Mouse (Mus musculus): ENCODE measurements at regions not wholly inside any gene's neighbourhood (a gene's known extent, or its start where the extent isn't known, plus 50 kb on each side); places are given as distances from the start of the nearest gene placed in this dataset.
A peak's percentile ranks its signal among the peaks of the same experiment; 100 is the strongest.
"Not testable (repeated sequence)": the region's sequence is repeated elsewhere in the genome, so short reads cannot be mapped to it uniquely, and the experiment has no call there.

DNA sequence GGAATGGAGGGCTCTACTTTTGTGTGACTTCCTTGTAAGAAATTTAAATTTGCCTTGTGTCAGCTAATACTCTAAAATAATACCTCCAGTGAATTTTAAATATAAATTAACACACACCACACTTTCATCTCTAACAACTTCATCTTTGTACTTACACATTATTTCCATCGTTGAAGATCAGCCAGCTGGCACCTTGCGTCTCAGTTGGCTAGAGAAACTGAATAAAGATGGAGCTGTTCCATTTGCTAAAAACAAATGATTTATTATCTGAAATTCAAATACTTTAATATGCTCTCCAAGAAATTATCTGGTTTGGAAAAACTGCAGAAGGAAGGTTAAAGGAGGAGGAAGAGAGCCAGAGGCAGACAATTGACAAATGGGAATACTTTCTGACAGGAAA lies 122.0 kb upstream of the Gm11096 start:
- DNase-seq (ENCODE audit: low read depth), result no peak

DNA sequence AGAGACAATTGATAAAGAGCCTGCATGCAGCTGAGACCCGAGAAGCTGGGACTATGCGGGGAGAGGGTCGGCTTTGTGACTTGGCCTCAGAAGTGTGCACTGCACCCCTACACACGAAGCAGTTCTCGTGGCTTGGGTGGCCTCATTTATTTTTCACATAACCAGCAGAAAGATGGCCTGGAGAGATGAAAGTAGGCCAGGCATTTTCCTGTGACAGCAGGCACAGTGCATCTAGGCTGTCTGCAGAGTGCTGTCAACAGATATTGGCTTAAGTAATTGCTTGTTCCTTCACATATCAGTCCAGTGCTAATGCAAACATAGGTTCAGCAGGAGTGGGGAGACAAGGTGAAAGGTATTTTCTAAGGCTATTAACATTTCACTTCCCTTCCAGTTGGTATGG lies 124.9 kb upstream of the Gm11096 start:
- no peak for DNase-seq (ENCODE audit: low read depth)

DNA sequence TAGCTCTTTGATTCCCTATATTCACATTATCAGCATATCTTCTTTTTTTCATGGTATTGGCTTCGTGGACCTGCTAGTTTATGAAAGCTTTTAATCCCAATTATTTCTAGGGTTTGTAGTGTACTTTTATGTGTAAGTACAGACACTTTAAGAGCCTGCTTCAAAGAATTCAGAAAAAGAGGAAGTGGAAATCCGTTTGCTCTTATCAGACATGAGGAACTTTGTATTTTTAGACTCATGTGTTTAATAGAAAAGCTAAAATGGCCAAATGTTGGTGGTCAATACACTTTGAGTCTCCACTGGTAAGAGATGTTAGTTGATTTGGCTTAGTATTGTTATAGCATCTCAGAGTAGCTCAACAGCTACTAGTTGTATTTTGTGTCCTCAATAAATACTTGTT lies 135.7 kb upstream of the Gm11096 start:
- DNase-seq (ENCODE audit: low read depth), result no peak

DNA sequence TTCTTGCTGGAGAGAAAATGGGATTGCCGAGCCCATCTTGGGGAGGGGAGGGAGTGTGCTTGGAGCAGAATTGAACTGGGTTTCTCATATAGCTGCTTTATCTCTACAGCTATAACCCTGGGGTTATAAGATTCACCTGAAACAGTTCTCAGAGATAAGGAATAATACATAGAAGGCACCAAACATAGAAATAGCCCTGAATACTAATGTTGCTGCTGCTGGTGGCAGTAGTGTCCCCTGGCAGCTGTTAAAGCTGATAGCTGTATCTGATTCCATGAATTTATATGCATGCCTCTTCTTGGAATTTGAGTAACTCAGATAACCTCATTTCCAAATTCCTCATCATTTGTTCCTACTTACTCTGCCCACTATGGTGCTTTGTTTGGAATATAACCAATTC lies 137.0 kb upstream of the Gm11096 start:
- no peak for DNase-seq (ENCODE audit: low read depth)

GRCm38 (mm10) chr17:81302490-81302889 lies 139.1 kb upstream of the Gm11096 start:
- no peak for DNase-seq (ENCODE audit: low read depth)

GRCm38 (mm10) chr17:81291829-81292228 lies 149.7 kb upstream of the Gm11096 start:
- no peak for DNase-seq (ENCODE audit: low read depth)

GRCm38 (mm10) chr17:81282543-81282942 lies 159.0 kb upstream of the Gm11096 start:
- DNase-seq (ENCODE audit: low read depth), result no peak

- no peak for DNase-seq (ENCODE audit: low read depth)
These were observed 171.3 kb upstream of the Gm11096 start for GRCm38 (mm10) chr17:81270235-81270634.

DNA sequence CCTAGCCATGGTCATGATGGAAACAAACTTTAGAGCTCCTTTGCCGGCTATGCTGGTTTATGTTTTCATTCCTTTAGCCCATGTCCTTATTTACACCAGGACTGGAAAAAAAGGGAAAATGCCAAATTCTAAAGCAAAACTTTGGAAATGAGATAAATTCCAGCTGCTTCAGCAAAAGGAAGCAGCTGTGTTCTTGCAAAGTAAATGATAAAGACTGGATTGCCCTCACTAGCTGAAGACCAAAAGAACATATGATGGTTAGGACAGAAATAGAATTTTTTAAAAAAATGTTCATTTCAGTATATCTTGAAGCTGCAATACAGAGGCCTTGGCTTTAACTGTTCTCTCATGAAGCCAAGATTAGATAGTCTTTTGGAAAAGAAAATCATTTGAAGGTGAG lies 179.6 kb upstream of the Gm11096 start:
- DNase-seq (ENCODE audit: low read depth), result no peak

- no peak for DNase-seq (ENCODE audit: low read depth)
These were observed 181.5 kb upstream of the Gm11096 start for GRCm38 (mm10) chr17:81260036-81260435.

- DNase-seq (ENCODE audit: low read depth), result no peak
These were observed 185.5 kb upstream of the Gm11096 start for GRCm38 (mm10) chr17:81256106-81256505.

- no peak for DNase-seq (ENCODE audit: low read depth)
These were observed 185.9 kb upstream of the Thumpd2 start for GRCm38 (mm10) chr17:81250748-81251147.

DNA sequence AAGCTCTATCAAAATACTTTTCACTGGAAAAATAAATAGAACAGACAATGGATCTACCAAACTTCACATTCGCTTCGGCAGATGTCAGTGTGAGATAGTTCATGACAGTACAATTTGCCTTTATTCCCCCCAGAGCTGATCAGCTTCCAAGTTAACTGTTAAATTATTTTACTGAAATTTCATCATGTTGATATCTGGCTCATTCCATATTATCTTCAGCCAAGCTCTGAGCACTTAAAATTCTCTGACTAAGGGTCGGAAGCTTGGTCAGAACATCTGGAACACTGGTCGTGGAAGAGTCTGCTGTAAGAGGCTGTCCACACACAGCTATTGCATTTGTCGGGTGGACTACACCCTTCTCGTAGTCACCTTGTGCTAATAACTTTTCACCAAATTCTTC lies 181.3 kb upstream of the Thumpd2 start:
- DNase-seq (ENCODE audit: low read depth), result no peak

GRCm38 (mm10) chr17:81231771-81232170 lies 166.9 kb upstream of the Thumpd2 start:
- not testable (repeated sequence) for DNase-seq (ENCODE audit: low read depth)

DNA sequence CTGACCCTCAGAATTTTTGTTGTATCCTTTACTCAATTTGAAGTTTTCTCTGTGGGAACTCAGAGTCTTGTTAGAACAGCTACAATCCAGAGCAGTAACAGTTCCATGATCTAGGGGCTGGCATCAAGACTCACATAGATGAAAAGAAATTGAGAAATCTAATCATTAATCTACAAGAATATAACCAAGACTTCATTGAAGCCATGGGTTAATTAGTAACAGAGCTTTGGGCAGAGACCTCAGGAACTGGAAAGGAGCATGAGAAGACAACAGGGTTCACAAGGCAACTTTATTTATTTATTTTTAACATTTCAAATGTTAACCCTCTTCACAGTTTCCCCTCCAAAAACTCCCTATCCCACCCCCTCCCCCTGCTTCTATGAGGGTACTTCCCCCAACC lies 160.4 kb upstream of the Thumpd2 start:
- DNase-seq (ENCODE audit: low read depth), result no peak

- DNase-seq (ENCODE audit: low read depth), result no peak
These were observed 156.6 kb upstream of the Thumpd2 start for GRCm38 (mm10) chr17:81221436-81221835.

- no peak for DNase-seq (ENCODE audit: low read depth)
These were observed 150.0 kb upstream of the Thumpd2 start for GRCm38 (mm10) chr17:81214844-81215243.

DNA sequence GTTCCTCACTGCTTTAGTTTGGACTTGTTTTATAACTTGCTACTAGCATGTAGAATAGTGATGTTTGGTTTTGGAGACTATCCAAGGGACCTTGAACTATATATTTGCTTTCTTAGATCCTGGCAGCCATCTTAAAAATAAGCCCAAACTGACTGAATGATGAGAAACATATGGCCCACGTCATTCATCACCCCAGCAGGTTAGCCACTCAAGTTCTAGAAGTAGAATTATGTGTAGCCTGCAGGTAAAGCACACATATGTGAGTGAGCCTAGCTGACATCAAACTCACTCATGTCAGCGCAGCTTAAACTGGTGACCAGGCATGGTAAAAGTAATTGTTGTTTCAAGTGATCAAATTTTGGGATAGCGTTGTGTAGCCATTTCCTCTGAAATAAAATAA lies 147.2 kb upstream of the Thumpd2 start:
- no peak for DNase-seq (ENCODE audit: low read depth)

DNA sequence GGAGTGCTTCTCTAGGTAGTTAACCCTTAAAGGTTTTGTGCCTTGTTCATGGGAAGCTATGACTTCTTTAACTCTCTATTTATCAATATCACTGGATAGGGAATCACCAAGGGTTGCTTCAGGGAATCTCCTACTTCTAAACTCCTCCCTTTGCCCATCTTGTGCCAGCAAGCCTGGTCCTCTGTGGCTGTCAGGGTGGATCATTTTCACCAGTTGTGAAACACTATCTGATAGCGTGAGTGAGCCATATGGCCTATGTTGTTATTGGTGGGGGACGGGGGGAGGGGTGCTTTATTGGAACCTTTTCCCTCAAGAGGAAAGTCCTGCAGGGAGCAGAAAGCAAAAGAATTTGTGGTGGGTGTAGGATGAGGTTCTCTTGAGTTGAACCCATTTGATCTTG lies 145.5 kb upstream of the Thumpd2 start:
- no peak for DNase-seq (ENCODE audit: low read depth)

GRCm38 (mm10) chr17:81209323-81209722 lies 144.4 kb upstream of the Thumpd2 start:
- no peak for DNase-seq (ENCODE audit: low read depth)

GRCm38 (mm10) chr17:81201052-81201451 lies 136.2 kb upstream of the Thumpd2 start:
- no peak for DNase-seq (ENCODE audit: low read depth)

- no peak for DNase-seq (ENCODE audit: low read depth)
These were observed 129.1 kb upstream of the Thumpd2 start for GRCm38 (mm10) chr17:81194006-81194405.

GRCm38 (mm10) chr17:81193230-81193871 lies 128.5 kb upstream of the Thumpd2 start:
- peak; percentile 50 for DNase-seq (ENCODE audit: low read depth)

DNA sequence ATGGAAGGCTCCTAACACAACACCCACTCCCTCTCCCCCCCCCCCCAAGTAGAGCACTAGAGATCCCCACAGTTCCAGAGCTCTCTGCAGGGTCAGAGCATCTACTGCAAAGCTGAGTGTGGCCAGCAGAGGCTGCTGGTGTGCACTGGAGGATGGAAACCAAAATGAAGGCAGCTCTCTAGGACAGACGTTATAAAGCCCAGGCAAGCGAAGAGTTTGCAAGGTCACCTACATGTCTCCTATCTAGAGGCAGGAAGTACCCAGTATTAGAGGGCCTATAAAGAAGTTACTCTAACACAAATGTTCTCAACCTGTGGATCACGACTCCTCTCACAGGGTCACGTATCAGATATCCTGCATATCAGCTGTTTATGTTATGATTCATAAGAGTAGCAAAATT lies 125.1 kb upstream of the Thumpd2 start:
- DNase-seq (ENCODE audit: low read depth), result no peak

- no peak for DNase-seq (ENCODE audit: low read depth)
These were observed 120.8 kb upstream of the Thumpd2 start for GRCm38 (mm10) chr17:81185685-81186084.
